Mouse (Mus musculus): ENCODE data around the gene Cacng5. TPM values are rescaled to one million over a fixed set of nuclear protein-coding genes. Genes with fewer than 3 reads are reported as not detected.
A peak's percentile ranks its signal among the peaks of the same experiment; 100 is the strongest.

The Cacng5 gene
- polyA plus RNA-seq, 1 experiment from 2014 or later, result 8.0 TPM

DNA sequence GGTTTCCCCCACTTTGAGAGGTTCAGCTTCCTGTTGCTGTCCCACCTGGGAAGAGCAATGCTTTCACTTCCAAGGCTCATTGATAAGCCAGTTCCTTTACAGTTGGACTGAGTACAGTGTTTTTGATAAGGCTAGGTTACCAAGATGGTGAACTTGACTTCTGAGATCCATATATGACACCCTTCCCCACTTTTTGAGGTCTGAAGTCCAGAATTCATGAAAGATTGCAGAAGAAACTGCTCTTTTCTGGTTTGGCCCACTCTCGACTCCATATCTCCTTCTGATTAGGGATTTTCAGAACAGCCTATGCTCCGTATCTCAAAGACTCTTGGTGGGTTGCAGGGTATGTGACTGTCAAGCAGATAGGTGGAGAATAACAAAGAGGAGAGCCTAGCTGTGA lies 22.1 kb upstream of the Cacng5 start:
- no peak for ATAC-seq

DNA sequence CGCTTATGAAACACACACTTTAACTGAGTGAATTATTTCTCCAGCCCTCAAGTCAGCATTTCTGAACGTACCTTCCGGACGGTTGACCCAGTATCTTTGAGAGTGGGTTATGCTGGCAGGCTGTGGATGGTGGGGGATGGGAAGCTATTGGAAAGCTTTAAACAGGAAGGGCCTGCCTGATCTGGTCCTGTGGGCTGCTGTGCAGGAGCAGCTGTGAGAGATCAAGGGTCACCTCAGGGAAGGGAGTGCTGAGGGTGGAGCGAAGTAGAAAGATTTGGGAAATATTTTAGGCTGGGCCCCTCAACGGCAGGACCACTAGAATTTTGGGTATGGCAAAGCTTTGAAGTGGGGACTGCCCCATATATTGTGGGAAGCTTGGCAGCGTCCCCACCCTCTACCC lies 16.9 kb upstream of the Cacng5 start:
- H3K4me1 ChIP-seq (replicated peaks; ENCODE audit: control insufficient read depth, insufficient read depth, low read length), result no peaks in the 10 kb centered on the region
- no peaks in the 10 kb centered on the region for H3K27me3 ChIP-seq (replicated peaks; ENCODE audit: control insufficient read depth, insufficient read depth, low read length)
- no peak overlapping the region for H3K4me2 ChIP-seq (ENCODE audit: low read length)
- H3K27ac ChIP-seq (ENCODE audit: low read length), result no peak overlapping the region
- H3K9ac ChIP-seq (replicated peaks; ENCODE audit: low read depth, low read length), result no peak overlapping the region
- no peak for ATAC-seq
- no peak overlapping the region for H3K4me3 ChIP-seq (replicated peaks; ENCODE audit: low read length)
- H3K9me3 ChIP-seq (ENCODE audit: control insufficient read depth, low read length), result no peaks in the 10 kb centered on the region
- no peaks in the 10 kb centered on the region for H3K36me3 ChIP-seq (ENCODE audit: control insufficient read depth, insufficient read depth)
- WGBS, result 87% methylated on average over 7 of the region's 7 CpGs

More for the DNA sequence above, 22.1 kb upstream of the Cacng5 start:
- H3K4me1 ChIP-seq (replicated peaks; ENCODE audit: control insufficient read depth, insufficient read depth, low read length), result no peaks in the 10 kb centered on the region
- 95% methylated on average over 2 of the region's 2 CpGs for WGBS
- H3K36me3 ChIP-seq (ENCODE audit: control insufficient read depth, insufficient read depth), result peaks cover 6% of the 10 kb centered on the region; the same call in 1 of the 2 replicates
- H3K9ac ChIP-seq (replicated peaks; ENCODE audit: low read depth, low read length), result no peak overlapping the region
- no peak overlapping the region for H3K4me2 ChIP-seq (ENCODE audit: low read length)
- H3K27me3 ChIP-seq (replicated peaks; ENCODE audit: control insufficient read depth, insufficient read depth, low read length), result no peaks in the 10 kb centered on the region
- H3K4me3 ChIP-seq (replicated peaks; ENCODE audit: low read length), result no peak overlapping the region
- no peaks in the 10 kb centered on the region for H3K9me3 ChIP-seq (ENCODE audit: control insufficient read depth, low read length)
- no peak overlapping the region for H3K27ac ChIP-seq (ENCODE audit: low read length)

DNA sequence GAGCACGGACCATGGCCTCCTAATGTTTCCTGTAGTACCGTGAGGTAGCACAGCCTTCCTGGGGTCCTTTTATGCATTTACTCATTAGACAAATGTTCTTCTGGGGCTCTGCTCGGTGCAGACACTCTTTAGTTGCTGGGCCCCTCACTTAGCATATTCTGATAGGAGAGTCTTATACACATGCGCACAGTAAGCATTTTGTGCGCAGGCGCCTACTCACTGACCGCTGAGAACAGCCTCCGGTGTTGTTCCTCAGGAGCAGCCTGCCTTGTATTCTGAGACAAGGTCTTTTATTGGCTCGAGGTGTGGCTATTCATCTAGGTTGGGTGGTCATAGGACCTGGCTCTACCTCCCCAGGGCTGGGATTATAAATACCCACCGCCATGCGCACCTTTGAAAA lies 16.4 kb upstream of the Cacng5 start:
- no peak for ATAC-seq
- WGBS, result 88% methylated on average over 11 of the region's 11 CpGs

DNA sequence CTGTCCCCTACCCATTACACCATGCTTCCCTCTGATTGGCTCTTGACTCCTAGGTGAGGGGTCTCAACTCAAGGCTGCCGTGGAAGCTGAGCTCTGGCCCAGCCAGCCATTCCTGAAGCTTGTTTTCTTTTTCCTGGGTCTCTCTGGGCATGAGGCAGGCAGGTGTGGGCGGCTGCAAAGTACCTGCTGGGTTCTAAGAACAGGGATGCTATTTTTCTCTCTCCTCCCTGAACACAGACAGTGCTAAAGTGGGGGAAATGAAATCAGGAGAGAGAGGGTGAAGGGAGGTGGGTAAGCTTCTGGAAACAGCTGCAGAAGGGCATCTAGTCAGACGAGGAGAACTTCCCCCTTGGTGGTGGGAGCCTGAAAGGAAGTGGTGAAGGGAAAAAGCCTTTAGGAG lies 14.9 kb upstream of the Cacng5 start:
- Histone ChIP-seq H3K4me3 (replicated peaks; ENCODE audit: low read length) (no peak overlapping the region), H3K36me3 (ENCODE audit: control insufficient read depth, insufficient read depth) (no peaks in the 10 kb centered on the region), H3K9me3 (ENCODE audit: control insufficient read depth, low read length) (no peaks in the 10 kb centered on the region), H3K27me3 (replicated peaks; ENCODE audit: control insufficient read depth, insufficient read depth, low read length) (no peaks in the 10 kb centered on the region), H3K4me1 (replicated peaks; ENCODE audit: control insufficient read depth, insufficient read depth, low read length) (no peaks in the 10 kb centered on the region), H3K27ac (ENCODE audit: low read length) (no peak overlapping the region), H3K9ac (replicated peaks; ENCODE audit: low read depth, low read length) (no peak overlapping the region), H3K4me2 (ENCODE audit: low read length) (no peak overlapping the region)
- 65% methylated on average over 3 of the region's 3 CpGs for WGBS
- ATAC-seq, result no peak

More for the DNA sequence above, 16.4 kb upstream of the Cacng5 start:
- Histone ChIP-seq H3K27me3 (replicated peaks; ENCODE audit: control insufficient read depth, insufficient read depth, low read length) (no peaks in the 10 kb centered on the region), H3K9ac (replicated peaks; ENCODE audit: low read depth, low read length) (no peak overlapping the region), H3K36me3 (ENCODE audit: control insufficient read depth, insufficient read depth) (no peaks in the 10 kb centered on the region), H3K27ac (ENCODE audit: low read length) (no peak overlapping the region), H3K4me3 (replicated peaks; ENCODE audit: low read length) (no peak overlapping the region), H3K9me3 (ENCODE audit: control insufficient read depth, low read length) (no peaks in the 10 kb centered on the region), H3K4me2 (ENCODE audit: low read length) (no peak overlapping the region), H3K4me1 (replicated peaks; ENCODE audit: control insufficient read depth, insufficient read depth, low read length) (no peaks in the 10 kb centered on the region)

DNA sequence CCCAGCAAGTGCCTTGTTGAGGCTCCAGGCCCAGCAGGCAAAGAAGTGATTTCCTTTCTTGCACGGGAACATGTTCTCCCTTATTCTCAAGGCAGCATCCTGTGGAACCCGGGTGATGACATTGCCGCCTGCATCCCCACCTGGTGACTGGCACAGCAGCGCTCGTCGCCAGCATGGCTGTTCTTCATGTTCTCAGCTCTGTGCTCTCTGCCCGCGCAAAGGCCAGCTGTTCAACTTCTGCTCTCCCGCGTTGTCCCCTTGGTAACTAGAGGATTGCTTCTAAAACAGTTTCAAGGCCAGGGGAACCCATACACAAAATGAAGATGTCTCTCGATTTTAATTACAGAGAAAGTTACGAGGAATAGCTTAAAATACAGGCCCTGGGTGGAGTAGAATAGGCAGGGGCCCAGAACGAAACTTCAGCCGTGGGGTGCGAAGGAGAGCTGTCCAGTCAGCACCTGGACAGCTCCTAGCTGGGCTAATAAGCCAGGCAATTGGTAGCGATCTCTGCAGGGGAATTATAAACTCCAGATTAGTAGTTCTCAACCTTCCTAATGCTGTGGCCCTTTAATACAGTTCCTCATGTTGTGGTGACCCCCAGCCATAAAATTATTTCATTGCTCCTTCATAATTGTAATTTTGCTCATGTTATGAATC lies 5.1 kb upstream of the Cacng5 start:
- H3K9me3 ChIP-seq (ENCODE audit: control insufficient read depth, low read length), result no peaks in the 10 kb centered on the region
- H3K4me1 ChIP-seq (replicated peaks; ENCODE audit: control insufficient read depth, insufficient read depth, low read length), result peaks cover 13% of the 10 kb centered on the region
- 35% methylated on average over 16 of the region's 16 CpGs for WGBS
- no peak overlapping the region for H3K4me2 ChIP-seq (ENCODE audit: low read length)
- no peak overlapping the region for H3K27ac ChIP-seq (ENCODE audit: low read length)
- H3K27me3 ChIP-seq (replicated peaks; ENCODE audit: control insufficient read depth, insufficient read depth, low read length), result 0 out of 2 replicates have a peak, but pooled peaks cover 2% of the 10 kb centered on the region
- ATAC-seq, result no peak
- no peak overlapping the region for H3K4me3 ChIP-seq (replicated peaks; ENCODE audit: low read length)
- H3K36me3 ChIP-seq (ENCODE audit: control insufficient read depth, insufficient read depth), result no peaks in the 10 kb centered on the region
- no peak overlapping the region for H3K9ac ChIP-seq (replicated peaks; ENCODE audit: low read depth, low read length)

DNA sequence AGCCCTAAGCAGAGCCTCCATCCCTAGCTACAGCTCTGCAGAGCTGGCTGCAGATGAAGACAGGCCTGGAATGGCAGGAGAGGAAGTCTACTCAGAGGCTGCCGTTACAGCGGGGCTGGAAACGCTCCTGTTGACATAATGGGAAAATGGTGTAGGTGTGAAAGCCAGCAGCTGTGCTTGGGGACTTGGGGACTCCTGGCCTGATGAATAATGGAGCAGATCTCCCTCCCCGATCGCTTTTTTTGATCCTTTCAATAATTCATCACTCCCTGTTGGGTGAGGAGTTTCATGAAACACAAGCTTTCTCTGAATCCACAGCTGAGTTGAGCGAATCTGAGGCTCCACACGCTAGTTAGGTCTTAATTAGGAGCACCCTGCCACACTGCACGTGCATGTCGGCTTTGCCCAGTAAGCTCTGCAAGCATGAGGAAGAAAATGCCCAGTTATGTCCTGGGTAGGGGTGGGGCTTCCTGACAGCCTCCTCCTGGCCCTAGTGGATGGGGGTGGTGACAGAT lies 2.9 kb upstream of the Cacng5 start:
- no peak overlapping the region for H3K9ac ChIP-seq (replicated peaks; ENCODE audit: low read depth, low read length)
- no peak overlapping the region for H3K4me2 ChIP-seq (ENCODE audit: low read length)
- H3K4me3 ChIP-seq (replicated peaks; ENCODE audit: low read length), result no peak overlapping the region
- peaks cover 2% of the 10 kb centered on the region; the same call in 1 of the 2 replicates for H3K27me3 ChIP-seq (replicated peaks; ENCODE audit: control insufficient read depth, insufficient read depth, low read length)
- H3K9me3 ChIP-seq (ENCODE audit: control insufficient read depth, low read length), result no peaks in the 10 kb centered on the region
- H3K27ac ChIP-seq (ENCODE audit: low read length), result 0 out of 2 replicates have a peak overlapping the region, but pooled peaks have one; percentile 22
- WGBS, result 24% methylated on average over 9 of the region's 9 CpGs
- H3K36me3 ChIP-seq (ENCODE audit: control insufficient read depth, insufficient read depth), result no peaks in the 10 kb centered on the region
- ATAC-seq, result peak; percentile 77
- H3K4me1 ChIP-seq (replicated peaks; ENCODE audit: control insufficient read depth, insufficient read depth, low read length), result peaks cover 13% of the 10 kb centered on the region

DNA sequence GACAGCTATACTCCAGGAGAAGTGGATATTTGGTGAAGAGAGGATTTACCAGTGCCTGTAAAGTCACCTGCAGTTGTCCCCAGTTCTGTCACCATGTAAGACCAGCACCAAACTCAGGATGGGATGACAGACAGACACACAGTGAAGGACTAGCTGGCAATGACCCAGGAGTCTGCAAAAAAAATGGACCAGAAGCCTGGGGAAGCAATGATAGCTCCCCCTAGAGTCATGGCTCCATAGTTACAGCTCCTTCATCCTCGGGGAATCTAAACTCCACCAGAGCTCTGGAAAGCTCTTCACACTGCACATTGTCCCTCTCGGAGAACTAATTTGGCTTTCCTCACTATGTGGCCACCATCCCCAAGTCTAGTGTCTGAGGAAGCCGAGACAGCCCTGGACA lies 1.5 kb downstream of the Cacng5 start:
- no peak overlapping the region for H3K9ac ChIP-seq (replicated peaks; ENCODE audit: low read depth, low read length)
- H3K36me3 ChIP-seq (ENCODE audit: control insufficient read depth, insufficient read depth), result no peaks in the 10 kb centered on the region
- WGBS, result 49% methylated on average over 3 of the region's 3 CpGs
- no peak overlapping the region for H3K27ac ChIP-seq (ENCODE audit: low read length)
- H3K9me3 ChIP-seq (ENCODE audit: control insufficient read depth, low read length), result no peaks in the 10 kb centered on the region
- no peak overlapping the region for H3K4me2 ChIP-seq (ENCODE audit: low read length)
- no peak overlapping the region for H3K4me3 ChIP-seq (replicated peaks; ENCODE audit: low read length)
- peaks cover 13% of the 10 kb centered on the region for H3K4me1 ChIP-seq (replicated peaks; ENCODE audit: control insufficient read depth, insufficient read depth, low read length)
- H3K27me3 ChIP-seq (replicated peaks; ENCODE audit: control insufficient read depth, insufficient read depth, low read length), result peaks cover 2% of the 10 kb centered on the region; the same call in 1 of the 2 replicates
- no peak for ATAC-seq

DNA sequence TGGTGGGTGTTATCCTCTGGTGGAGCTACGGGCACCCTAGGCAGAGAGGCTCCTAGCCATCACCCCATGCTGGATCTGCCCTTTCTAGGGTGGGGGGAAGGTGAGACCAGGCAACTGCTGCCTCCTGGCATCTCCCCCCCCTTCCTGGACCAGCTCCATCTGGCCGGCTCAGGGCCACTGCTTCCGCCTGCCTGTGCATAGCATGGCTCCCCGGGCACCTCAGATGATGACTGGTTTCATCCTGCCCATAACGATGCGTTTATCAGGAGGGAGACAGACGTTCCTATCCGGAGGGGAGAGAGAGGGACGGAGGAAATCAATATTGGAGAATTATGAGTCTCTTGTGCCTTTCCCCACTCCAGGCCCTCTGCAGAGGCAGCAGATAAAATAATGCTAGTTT lies 9.5 kb downstream of the Cacng5 start:
- WGBS, result 51% methylated on average over 9 of the region's 9 CpGs
- H3K27ac ChIP-seq (ENCODE audit: low read length), result no peak overlapping the region
- H3K27me3 ChIP-seq (replicated peaks; ENCODE audit: control insufficient read depth, insufficient read depth, low read length), result no peaks in the 10 kb centered on the region
- peaks cover 7% of the 10 kb centered on the region for H3K4me1 ChIP-seq (replicated peaks; ENCODE audit: control insufficient read depth, insufficient read depth, low read length)
- no peak for ATAC-seq
- H3K9me3 ChIP-seq (ENCODE audit: control insufficient read depth, low read length), result no peaks in the 10 kb centered on the region
- no peak overlapping the region for H3K4me3 ChIP-seq (replicated peaks; ENCODE audit: low read length)
- H3K9ac ChIP-seq (replicated peaks; ENCODE audit: low read depth, low read length), result no peak overlapping the region
- no peaks in the 10 kb centered on the region for H3K36me3 ChIP-seq (ENCODE audit: control insufficient read depth, insufficient read depth)
- H3K4me2 ChIP-seq (ENCODE audit: low read length), result no peak overlapping the region

DNA sequence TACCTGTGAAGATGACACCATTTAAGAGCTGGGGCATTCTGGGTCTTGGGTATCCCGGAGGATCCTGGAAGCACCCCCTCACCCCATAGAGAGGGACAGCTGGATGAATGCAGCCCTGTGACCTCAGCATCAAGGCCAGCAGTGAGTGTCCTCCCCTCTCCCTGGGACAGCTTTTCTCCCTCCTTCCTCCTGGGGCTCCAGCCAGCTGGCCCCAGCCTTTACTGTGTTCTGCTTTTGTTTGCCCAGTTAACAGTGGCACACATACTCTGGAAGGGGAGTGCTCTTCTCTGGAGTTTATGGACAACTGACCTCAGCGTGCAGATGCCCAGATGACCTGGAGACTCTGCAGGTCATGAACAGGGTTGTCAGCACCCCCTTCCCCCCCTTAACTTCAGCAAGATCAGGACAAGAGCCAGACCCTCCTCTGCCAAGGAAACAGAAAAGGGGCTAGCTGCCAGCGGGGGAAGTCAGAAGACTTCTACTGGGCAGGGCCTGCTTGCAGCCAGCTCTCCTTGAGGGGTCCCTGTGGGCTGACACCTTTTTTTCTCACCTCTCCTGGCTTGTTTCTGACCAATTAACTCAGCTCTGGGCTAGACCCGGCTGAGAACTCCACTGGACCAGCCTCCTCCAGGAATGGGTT lies 10.8 kb downstream of the Cacng5 start:
- peak; percentile 40; the same call in 1 of the 2 replicates for ATAC-seq

More for the DNA sequence above, 10.8 kb downstream of the Cacng5 start:
- H3K27me3 ChIP-seq (replicated peaks; ENCODE audit: control insufficient read depth, insufficient read depth, low read length), result no peaks in the 10 kb centered on the region
- H3K9me3 ChIP-seq (ENCODE audit: control insufficient read depth, low read length), result no peaks in the 10 kb centered on the region
- peaks cover 7% of the 10 kb centered on the region for H3K4me1 ChIP-seq (replicated peaks; ENCODE audit: control insufficient read depth, insufficient read depth, low read length)
- H3K4me3 ChIP-seq (replicated peaks; ENCODE audit: low read length), result no peak overlapping the region
- H3K36me3 ChIP-seq (ENCODE audit: control insufficient read depth, insufficient read depth), result no peaks in the 10 kb centered on the region
- 48% methylated on average over 4 of the region's 4 CpGs for WGBS
- H3K9ac ChIP-seq (replicated peaks; ENCODE audit: low read depth, low read length), result no peak overlapping the region
- H3K4me2 ChIP-seq (ENCODE audit: low read length), result no peak overlapping the region
- H3K27ac ChIP-seq (ENCODE audit: low read length), result 0 out of 2 replicates have a peak overlapping the region, but pooled peaks have one; percentile 10
